Mouse (Mus musculus) ZHBTc4 (cell line): ENCODE measurements at regions not wholly inside any gene's neighbourhood (a gene's known extent, or its start where the extent isn't known, plus 50 kb on each side); places are given as distances from the start of the nearest gene placed in this dataset.

ENCODE experiments used
- DNase-seq: peaks from one replicate; pipeline ENCODE4 v3.0.0-alpha.2; 2011; ENCODE audit warnings: low read depth, low spot score

DNA sequence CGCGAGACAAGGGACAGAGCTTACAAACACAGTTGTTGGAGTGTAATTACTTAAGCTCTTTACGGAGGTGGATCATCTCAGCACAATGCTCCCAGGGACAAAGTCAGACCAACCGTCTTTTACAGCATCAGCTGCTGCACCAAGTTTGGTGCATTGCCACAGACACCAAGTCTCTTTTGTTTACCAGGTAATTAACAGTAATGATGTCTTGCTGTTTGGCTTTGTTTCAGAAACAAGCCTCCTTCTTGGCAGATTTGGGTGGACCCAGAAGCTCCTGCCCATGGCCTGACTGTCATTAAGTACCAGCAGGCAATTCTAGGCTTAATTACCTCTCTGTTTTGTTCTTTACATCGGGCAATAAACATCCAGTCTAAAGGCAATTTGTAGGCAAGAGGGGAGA lies 572.0 kb upstream of the Itga1 start:
- no peak for DNase-seq

DNA sequence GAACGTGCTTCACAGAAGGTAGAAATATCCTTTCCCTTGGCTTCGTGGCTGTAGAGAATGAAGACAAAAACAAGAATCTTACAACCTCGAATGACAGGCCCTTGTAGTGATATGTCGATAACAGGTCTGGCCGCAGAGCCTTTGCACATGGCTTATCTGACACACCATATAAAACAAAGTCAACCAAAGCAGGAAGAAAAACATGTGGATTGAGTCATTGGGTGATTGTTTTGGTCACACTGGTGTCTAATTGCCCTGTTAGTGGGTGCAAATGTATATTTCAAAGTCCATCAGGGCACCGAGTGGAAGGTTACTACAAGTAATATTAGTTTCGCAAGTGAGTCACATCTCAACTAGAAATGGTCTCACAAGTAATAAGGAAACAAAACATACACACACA lies 569.9 kb upstream of the Itga1 start:
- DNase-seq: no peak

DNA sequence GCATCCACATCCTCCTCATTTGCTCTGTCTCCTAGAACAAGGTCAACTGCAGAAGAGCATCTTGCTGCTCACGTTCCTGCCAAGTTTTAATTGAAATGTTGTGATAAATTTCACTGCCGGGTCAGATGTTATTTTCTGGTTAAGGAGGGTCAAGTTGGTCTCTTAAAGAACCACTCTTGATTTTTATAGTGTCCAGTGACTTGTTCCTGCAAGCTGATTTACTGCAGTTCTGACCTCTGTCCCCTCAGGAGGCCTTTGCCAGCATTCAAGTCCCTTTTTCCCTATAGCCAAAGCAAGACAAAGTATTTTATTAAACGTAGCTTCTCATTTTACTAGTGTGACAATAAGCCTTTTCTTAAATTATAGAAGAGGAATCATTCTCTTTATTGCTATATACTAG lies 567.8 kb upstream of the Itga1 start:
- DNase-seq: no peak

DNA sequence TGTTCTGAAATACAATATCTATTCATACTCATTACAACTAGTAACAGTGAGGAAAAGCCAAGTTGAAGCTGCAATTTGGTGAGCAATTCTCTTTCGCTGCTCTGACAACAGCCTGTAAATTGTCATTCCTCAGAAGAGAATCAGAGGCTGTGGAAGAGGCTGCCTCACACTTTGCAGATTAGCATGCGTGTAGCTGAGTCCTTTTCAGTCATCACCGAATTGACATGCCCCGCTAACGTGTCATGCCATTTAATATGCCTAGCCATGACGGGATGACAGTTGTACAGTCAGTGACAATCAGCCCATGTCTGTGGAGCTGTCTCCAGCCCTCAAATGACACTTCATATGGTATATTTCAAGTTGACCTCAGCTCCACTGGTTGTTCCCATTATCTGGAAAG lies 553.4 kb upstream of the Itga1 start:
- DNase-seq: no peak

DNA sequence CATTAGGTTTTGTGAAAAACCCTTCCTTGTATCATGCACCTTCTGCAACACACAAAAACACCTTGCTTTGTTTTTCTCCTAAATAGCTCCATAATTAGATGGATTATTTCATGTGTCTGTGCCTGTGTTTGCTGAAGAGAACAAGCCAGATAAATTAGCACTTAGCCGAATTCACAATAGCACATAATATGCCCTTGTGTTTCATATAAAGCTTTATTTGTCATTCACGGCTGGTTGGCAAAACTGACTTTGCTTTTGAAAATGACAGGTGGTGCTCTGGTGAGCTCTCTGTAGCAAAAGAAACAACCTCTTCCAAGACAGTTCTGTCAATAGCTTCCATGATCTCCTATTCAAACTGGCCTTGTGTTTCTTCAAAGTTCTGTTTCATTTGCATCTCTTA lies 551.2 kb upstream of the Itga1 start:
- DNase-seq: no peak

DNA sequence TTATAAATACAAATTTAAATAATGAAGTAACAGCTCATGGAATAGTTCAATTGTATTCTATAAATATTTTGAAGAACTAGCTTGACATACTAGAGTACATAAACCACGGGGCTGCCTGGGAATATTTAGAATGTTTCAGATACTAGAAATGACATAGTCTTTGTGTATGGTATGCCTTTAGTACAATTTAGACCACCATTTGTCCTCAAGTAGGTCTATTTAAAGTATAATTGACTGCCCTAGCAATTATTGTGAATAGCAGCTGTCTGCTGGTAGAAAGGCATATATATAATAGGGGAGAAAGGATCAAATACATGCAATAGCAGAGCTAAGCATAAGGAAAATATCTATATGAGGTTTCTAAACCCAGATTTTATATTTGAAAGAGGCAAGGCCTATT lies 550.6 kb upstream of the Itga1 start:
- no peak for DNase-seq

DNA sequence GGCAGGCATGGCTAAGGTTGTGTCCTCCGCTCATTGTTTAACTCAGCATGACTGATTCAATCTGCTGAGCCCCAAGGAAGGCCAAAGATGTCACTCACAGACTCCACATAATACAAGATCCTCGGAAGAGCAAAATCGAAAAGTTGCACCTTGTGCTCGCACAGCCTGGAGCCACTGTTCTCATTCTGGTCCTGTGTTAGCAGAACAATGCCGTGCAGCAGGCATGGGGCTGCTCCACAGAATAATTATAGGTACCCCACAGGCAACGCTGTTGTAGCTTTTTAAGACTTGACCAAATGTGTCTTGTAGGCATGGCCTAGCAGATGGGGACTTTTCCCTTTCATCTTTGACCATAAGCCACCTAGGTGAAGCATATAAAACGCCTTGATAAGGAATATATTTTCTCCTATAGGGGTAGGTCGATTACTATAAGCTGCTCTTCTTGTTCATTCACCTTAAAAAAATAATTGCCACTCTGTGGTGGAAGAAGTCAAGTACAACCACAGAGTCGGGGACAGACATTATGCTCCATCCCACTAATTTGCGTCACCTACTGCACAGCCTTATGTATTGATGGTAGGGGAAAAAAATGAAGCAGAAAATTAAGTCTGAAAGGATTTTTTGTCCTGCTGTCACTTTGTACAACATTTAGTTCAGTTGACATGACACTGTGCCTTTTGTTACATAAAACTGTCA lies 529.8 kb upstream of the Itga1 start:
- DNase-seq: no peak

DNA sequence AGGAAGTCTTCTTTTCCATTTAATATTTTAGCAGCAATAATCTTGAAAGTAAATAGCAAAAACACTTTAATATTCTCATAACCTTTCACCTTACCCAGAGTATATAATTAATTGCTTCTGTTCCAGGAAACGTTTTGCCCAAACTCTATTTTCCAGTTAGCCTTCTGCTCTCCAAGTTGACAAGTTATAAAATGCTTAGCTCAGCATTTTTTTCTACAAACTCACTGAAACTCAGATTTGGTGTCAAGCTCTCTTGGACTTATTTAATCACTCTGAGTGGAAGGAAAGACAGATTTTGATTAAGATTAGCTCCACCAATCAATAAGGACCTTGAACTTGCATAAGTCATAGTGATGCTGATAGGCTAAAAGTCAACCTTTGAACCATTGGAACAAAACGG lies 528.8 kb upstream of the Itga1 start:
- DNase-seq: no peak

DNA sequence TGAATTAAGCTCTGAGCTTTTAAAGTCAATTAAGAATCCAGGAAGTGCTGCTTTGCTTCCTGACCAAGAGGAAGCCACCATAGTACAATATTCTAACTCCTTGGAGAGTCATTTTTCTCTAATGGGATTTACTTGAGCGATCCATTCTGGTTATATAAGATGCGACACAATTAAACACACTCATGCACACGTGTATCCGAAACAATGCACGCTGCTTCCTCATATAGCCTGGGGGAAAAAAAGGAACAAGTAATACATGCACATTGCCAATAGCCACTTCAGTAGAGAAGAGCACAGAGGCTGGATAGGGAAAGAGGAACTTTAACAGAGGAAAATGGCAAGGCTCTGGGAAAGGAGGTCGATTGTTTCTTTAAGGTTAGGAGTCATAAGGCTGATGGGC lies 511.4 kb upstream of the Itga1 start:
- DNase-seq: no peak

DNA sequence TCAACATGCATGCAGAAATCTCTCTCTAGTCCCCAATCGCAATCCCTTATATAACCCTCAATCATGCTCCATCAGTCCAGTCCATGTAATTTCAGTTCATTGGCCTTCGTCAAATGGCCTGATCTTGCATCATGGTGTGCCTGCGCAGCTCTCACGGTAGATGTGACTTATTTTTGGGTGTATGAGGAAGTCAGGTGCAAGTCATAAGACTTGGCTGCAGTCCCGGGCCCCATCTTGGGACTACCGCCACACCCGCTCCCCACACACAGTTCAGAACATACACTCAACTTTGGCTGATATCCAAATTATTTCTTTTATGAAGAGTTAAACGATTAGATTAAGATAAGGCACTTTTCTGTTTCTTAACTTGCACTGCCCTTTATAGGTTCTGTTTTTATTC lies 504.7 kb upstream of the Itga1 start:
- no peak for DNase-seq

DNA sequence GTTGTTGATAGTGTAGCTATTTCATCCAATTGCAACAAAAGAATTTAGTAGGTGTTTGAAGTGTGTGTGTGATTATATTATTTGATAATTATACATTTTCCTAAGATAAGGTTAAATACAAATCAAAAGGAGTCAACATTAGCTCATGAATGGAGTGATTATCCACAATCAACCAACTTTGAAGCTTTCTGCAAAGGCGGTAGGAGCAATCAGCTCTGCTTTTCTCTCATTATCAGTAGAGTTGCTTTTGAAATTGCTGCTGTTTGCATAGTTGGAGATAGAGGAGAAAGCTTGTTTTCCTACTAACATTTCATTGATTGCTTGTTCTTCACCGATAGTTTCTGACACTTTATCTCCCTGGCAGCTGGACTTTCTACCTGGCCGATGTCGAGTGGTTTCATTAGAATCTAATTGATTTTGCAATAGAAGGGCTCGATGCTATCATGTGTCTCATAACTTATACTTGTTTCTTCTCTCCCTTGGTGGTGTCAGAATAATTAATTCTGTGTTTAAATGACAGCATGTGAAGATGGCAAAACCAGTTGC lies 493.4 kb upstream of the Itga1 start:
- no peak for DNase-seq

DNA sequence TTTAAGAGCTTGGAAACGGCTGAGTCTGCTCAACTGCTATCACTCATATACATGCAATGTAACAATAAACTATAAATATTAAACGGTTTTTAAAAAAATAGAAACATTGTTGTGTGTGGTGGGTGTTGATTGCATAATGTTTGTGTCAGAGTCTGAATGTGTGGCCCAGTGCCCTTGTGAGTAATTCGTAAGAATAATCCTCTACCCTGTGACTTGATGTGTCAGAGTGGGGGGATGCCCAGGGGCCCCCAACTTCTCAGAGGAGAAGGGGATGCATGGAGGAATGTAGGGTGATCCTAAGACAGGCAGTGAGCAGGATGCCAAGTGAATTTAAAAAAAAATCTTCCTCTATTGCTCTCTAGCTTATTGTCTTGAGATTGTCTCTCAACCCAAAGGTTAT lies 474.2 kb upstream of the Itga1 start:
- DNase-seq: no peak

DNA sequence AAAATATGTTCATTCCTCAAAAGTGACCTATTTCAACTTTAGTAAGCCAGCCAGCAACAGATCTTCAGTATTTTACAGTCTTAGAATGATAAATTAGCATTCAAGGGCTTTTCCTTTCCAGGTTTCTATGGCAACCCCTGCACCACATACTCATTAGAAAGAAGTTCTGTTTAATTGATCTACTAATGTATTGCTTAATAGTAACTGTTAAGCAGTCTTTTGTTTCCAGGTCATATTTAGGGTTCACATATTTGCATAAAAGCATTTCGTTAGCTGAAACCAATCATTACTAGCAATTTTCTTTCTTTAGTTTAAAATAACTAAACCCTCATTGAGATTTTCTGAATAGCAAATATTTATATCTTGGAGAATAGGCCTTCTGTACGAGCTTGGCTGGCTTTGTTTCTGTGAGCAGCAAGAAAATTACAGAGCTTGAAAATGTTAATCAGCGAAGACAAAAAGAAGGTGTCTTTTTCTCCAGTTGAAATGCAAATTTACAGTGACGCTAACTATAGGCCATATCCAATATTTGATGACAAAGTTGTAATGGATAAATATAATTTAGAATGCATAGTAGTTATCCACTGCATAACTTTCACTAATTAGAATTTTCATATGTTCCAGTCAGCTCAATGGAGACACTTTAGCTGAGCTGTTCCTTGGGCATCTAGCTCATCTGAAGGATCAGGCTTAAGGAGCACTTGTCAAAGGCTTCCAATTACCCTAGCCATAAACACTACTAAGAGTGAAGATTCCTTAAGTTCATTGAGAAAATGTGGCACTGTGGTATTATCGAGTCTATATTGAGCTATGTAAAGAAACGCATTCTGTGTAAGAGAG lies 473.5 kb upstream of the Itga1 start:
- DNase-seq: no peak

DNA sequence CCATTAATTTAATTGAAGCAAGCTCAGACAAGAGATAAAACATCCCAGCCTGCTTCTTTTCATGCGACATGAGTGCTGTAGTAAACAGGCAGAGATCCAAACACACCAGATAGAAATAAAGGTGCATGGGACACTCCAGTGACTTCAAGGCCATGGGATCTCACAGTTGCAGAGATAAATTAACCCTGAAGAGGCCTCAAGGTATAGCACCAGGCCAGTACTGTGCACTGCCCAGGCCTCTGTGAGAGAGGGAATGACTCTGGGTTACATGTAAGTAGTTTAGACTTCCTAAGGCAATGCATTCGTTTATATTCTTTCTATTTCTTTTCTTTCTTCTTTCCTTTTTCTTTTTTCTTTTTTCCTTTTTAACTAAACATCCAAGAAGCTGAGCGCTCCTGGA lies 439.4 kb upstream of the Itga1 start:
- no peak for DNase-seq

DNA sequence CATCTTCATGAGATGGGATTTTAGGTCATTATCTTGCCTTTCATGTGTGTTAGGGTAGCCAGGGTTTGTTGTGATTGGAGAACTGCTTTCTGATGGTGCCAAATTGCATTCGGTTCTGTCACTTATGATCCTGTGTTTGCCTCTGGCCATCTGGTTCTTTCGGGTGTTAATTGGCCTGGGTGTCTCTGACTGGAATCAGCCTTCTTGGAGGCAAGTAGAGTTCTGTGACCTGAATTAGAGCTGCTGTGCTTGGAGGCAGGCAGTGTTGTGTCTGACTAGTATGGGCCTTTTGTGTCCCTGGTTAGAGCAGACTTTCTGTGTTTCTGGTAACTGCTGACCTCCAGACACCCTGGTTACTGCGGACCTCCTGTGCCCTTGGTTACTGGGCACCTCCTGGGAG lies 434.1 kb upstream of the Itga1 start:
- DNase-seq: no peak

DNA sequence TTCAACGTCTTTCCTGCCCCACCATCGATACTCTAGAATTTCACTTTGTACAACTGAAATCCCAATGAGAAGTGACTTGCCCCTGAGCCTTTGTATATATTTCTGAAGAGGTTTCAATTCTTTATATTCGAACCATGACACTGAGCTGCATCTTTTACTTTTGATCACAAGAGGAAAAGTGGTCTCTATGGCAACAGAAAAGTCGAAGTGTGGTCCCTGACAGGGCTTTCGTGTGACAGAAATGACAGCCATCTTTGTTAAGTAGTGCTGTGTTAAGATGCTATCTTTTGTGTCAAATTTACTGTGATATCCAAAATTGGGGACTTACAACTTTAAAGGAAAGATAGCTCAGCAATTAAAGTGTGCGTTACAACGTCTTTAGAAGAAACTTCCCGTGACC lies 412.1 kb upstream of the Itga1 start:
- DNase-seq: no peak

DNA sequence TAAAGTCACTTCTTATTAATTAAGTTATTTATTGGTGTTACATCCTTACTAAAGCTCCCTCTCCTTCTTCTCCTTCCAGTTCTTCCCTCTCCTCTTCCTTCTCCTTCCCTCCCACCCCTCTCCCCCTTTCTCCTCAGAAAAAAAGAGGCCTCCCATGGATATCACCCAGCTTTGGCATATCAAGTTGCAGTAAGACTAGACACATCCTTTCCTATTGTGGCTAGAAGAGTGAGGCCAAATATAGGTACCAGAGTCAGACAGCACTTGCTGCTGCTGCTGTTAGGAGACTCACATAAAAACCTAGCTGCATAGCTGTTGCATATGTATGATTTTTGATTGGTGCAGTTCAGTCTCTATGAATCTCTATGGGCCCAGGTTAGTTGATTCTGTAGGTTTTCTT lies 410.4 kb upstream of the Itga1 start:
- DNase-seq: no peak

DNA sequence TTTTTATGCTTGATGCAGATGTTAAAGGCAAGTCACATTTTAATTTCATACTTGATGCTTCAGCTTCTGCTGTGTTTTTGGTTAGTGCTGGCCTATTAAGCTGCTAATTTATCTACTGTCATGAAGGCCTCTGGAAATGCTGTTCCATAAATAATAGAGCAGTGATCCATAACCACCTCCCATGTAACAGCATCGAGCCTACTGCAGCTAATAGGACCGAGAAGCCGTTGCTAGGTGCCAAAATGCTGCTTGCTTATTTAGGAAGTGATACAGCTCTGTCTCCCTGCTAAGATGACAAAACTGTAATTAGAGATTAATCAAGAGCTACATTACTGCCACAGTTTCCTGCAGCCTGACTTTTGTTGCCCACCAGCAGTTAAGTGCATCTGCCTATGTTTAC lies 406.9 kb upstream of the Itga1 start:
- DNase-seq: no peak

DNA sequence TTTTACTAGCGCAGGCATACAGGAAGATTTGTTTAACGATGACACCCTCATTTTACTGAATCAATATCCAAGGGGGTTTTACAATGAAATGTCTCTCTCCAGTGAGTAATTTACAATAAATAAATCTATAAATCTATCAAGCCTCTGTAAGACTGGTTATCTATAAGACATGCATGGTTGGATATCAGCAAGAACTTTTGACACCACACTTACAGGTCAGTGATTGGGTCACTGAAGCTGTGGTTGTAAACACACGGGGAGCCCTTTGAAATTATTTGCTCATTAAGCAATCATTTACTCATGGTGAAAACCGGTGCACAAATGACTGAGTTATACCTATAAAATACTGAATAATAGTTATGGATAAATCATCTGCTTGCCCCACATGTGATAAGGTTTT lies 392.6 kb upstream of the Itga1 start:
- no peak for DNase-seq

DNA sequence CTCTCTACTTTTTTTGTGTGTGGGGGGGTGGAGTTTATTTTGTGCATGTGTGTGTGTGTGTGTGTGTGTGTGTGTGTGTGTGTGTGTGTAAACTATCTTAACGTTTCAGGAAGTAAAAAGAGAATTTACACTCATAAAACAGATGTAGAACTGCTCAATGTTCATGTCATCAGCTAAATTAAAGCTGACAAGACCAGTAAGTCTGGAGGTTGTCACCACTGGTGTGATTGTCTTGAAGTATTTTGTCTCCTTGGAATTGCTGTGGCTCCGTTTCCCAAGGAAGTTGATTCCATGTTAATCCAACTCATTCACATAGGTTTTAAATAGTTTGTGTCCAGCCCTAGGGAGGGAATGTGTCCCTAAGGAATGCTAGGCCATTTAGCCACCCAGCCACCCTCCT lies 374.1 kb upstream of the Itga1 start:
- DNase-seq: peak; percentile 10

DNA sequence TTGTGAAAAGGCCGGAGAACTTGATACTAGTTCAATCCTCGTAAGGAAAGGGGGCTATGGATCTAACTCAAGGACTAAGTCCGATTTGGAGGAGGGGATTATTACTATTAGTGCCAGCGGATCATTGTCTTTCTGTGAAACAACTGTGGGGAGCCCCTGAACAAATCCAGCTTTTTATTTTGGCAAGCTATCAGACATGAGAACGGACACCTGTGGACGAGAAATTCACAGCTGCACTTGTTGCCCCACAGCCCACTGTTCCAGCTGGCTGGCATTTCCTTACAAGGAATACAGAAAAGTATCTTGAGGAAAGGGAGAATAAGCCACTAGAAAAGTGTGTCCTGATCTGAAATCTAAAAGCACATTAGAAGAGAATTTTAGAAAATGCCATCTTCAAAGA lies 363.9 kb upstream of the Itga1 start:
- DNase-seq: no peak

DNA sequence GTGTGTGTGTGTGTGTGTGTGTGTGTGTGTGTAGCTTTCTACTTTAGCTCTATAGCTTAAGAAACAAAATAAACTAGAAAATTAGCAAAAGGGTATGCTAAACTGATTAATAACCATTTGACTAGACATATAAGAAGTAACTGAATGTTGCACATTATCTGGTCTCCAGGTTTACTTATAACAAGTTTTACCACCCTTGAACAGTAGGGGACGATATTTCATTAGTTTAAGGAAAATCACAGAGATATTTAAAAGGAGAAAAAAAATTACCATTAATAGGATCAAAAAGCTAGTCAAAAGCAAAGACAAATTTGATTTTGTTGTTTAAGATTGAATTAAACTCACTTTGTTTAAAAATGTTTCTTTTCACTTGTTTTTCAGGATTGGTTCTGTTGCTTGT lies 349.5 kb upstream of the Itga1 start:
- no peak for DNase-seq
